Mouse (Mus musculus): Measurements from ENCODE around the gene Gm10719. TPM values are rescaled to one million over a fixed set of nuclear protein-coding genes. Genes with fewer than 3 reads are reported as not detected.
"Not testable (repeated sequence)": the region's sequence is repeated elsewhere in the genome, so short reads cannot be mapped to it uniquely, and the experiment has no call there.

Gene Gm10719
- polyA plus RNA-seq, 1 experiment from 2014 or later: 1.2 TPM

DNA sequence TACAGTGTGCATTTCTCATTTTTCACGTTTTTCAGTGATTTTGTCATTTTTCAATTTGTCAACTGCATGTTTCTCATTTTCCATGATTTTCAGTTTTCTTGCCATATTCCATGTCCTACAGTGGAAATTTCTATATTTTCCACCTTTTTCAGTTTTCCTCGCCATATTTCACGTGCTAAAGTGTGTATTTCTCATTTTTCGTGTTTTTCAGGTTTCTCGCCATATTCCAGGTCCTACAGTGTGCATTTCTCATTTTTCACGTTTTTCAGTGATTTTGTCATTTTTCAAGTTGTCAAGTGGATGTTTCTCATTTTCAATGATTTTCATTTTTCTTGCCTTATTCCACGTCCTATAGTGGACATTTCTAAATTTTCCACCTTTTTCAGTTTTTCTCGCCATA lies 19.4 kb downstream of the Gm10719 start, which contains the start of gene Gm10715:
Gene Gm10715 (plus strand): TSS at position 301 of the 400 bp plus-strand sequence.
- DNase-seq (ENCODE audit: low spot score); H3K27ac ChIP-seq (ENCODE audit: low read length); H3K4me3 ChIP-seq (ENCODE audit: low read depth, low read length); H3K4me1 ChIP-seq (ENCODE audit: insufficient read depth, low read depth, low read length); ATAC-seq; H3K9me3 ChIP-seq (ENCODE audit: low read length); H3K9ac ChIP-seq (replicated peaks; ENCODE audit: low read depth); H3K27me3 ChIP-seq (replicated peaks; ENCODE audit: insufficient read depth, low read length); H3K36me3 ChIP-seq (ENCODE audit: insufficient read depth, low read length); H3K4me2 ChIP-seq (replicated peaks; ENCODE audit: low read depth, low read length): not testable (repeated sequence)
- 73% methylated on average over 6 of the region's 8 CpGs for WGBS

DNA sequence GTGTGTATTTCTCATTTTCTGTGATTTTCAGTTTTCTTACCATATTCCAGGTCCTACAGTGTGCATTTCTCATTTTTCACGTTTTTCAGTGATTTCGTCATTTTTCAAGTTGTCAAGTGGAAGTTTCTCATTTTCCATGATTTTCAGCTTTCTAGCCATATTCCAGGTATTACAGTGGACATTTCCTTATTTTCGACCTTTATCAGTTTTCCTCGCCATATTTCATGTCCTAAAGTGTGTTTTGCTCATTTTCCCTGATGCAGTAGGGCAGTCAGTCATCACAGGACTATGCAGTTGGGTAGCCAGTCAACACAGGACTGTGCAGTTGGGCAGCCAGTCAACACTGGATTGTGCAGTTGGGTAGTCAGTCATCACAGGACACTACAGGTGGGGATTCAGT lies 21.0 kb downstream of the Gm10719 start:
- not testable (repeated sequence) for H3K9me3 ChIP-seq (ENCODE audit: low read length); H3K9ac ChIP-seq (replicated peaks; ENCODE audit: low read depth); DNase-seq (ENCODE audit: low spot score); H3K4me2 ChIP-seq (replicated peaks; ENCODE audit: low read depth, low read length); H3K4me1 ChIP-seq (ENCODE audit: insufficient read depth, low read depth, low read length); H3K4me3 ChIP-seq (ENCODE audit: low read depth, low read length); H3K27me3 ChIP-seq (replicated peaks; ENCODE audit: insufficient read depth, low read length); H3K27ac ChIP-seq (ENCODE audit: low read length); ATAC-seq; H3K36me3 ChIP-seq (ENCODE audit: insufficient read depth, low read length)
- 61% methylated on average over 4 of the region's 4 CpGs for WGBS

Small RNA genes lying within 50 kb of the gene (microRNA-seq; reads per million reads assigned to microRNA genes)
- gene Mir101c: not detected

Other genes with a start within 250 kb of the Gm10719 start
- not detected in 2 replicates for gene Gm10722, start 16.5 kb upstream of the Gm10719 start, polyA plus RNA-seq (2015; fragmentation: Nextera tagmentation; extraction: Ambion mirVana)
- gene Gm11168, start 14.1 kb upstream of the Gm10719 start, polyA plus RNA-seq (2015; fragmentation: Nextera tagmentation; extraction: Ambion mirVana): 0.36 TPM in 1 of 2 replicates, not detected in the other
- 0.36 TPM in 1 of 2 replicates, not detected in the other for gene Gm10721, start 4.3 kb upstream of the Gm10719 start, polyA plus RNA-seq (2015; fragmentation: Nextera tagmentation; extraction: Ambion mirVana)
- not detected in 2 replicates for gene Gm10720, start 1.8 kb upstream of the Gm10719 start, polyA plus RNA-seq (2015; fragmentation: Nextera tagmentation; extraction: Ambion mirVana)
- 1.6 and 2.9 TPM in 2 replicates for gene Gm10718, start 6.1 kb downstream of the Gm10719 start, polyA plus RNA-seq (2015; fragmentation: Nextera tagmentation; extraction: Ambion mirVana)
- 1.1 and 1.8 TPM in 2 replicates for gene Gm10717, start 8.0 kb downstream of the Gm10719 start, polyA plus RNA-seq (2015; fragmentation: Nextera tagmentation; extraction: Ambion mirVana)
- not detected in 2 replicates for gene Gm17535, start 17.2 kb downstream of the Gm10719 start, polyA plus RNA-seq (2015; fragmentation: Nextera tagmentation; extraction: Ambion mirVana)
- not detected in 2 replicates for gene Gm10715, start 19.5 kb downstream of the Gm10719 start, polyA plus RNA-seq (2015; fragmentation: Nextera tagmentation; extraction: Ambion mirVana)

Measured in lung, postnatal 0 days (tissue).